Mouse (Mus musculus): Measurements from ENCODE around the gene Cyp4a12a. TPM values are rescaled to one million over a fixed set of nuclear protein-coding genes. Genes with fewer than 3 reads are reported as not detected.

The Cyp4a12a gene
- not detected for polyA plus RNA-seq (2017; shearing (Covaris generic))

GRCm38 (mm10) chr4:115298746-115299145, at the start of gene Cyp4a12a:
TSS of gene Cyp4a12a (plus strand) at chr4:115299046.

Other genes with a start within 250 kb of the Cyp4a12a start
- gene Tal1, start 242.6 kb upstream of the Cyp4a12a start, polyA plus RNA-seq (2017; shearing (Covaris generic)), result not detected
- not detected for gene Pdzk1ip1, start 210.3 kb upstream of the Cyp4a12a start, polyA plus RNA-seq (2017; shearing (Covaris generic))
- gene Cyp4x1, start 164.8 kb upstream of the Cyp4a12a start, polyA plus RNA-seq (2017; shearing (Covaris generic)), result not detected
- gene Cyp4a29, start 57.0 kb upstream of the Cyp4a12a start, polyA plus RNA-seq (2017; shearing (Covaris generic)), result not detected
- not detected for gene Cyp4a12b, start 112.6 kb downstream of the Cyp4a12a start, polyA plus RNA-seq (2017; shearing (Covaris generic))
- gene Cyp4a30b, start 153.6 kb downstream of the Cyp4a12a start, polyA plus RNA-seq (2017; shearing (Covaris generic)), result not detected
- gene Cyp4a14, start 197.1 kb downstream of the Cyp4a12a start, polyA plus RNA-seq (2017; shearing (Covaris generic)), result not detected
- gene Cyp4a10, start 219.2 kb downstream of the Cyp4a12a start, polyA plus RNA-seq (2017; shearing (Covaris generic)), result not detected